Mouse (Mus musculus): Measurements from ENCODE around the gene Hspg2. TPM values are rescaled to one million over a fixed set of nuclear protein-coding genes. Genes with fewer than 3 reads are reported as not detected.

Gene Hspg2
- polyA plus RNA-seq, 1 experiment from 2014 or later = 3.7 TPM

- no peaks in the 10 kb centered on the region for H3K9me3 ChIP-seq
- H3K27ac ChIP-seq (replicated peaks) = no peak overlapping the region
- H3K4me2 ChIP-seq (replicated peaks) = no peak overlapping the region
- H3K4me3 ChIP-seq = no peak overlapping the region
- no peaks in the 10 kb centered on the region for H3K27me3 ChIP-seq
- no peak for ATAC-seq (replicated peaks)
- no peaks in the 10 kb centered on the region for H3K36me3 ChIP-seq
- peaks cover 36% of the 10 kb centered on the region for H3K4me1 ChIP-seq
- WGBS = 52% methylated on average over 14 of the region's 14 CpGs
- no peak overlapping the region for H3K9ac ChIP-seq (replicated peaks)
These were observed 16.8 kb downstream of the Hspg2 start for GRCm38 (mm10) chr4:137485258-137485960.

- Histone ChIP-seq H3K9me3 (no peaks in the 10 kb centered on the region), H3K27ac (replicated peaks) (no peak overlapping the region), H3K27me3 (no peaks in the 10 kb centered on the region), H3K36me3 (no peaks in the 10 kb centered on the region), H3K4me2 (replicated peaks) (no peak overlapping the region), H3K9ac (replicated peaks) (no peak overlapping the region), H3K4me3 (no peak overlapping the region), H3K4me1 (peaks cover 34% of the 10 kb centered on the region)
- no peak for ATAC-seq (replicated peaks)
- whole genome bisulfite sequencing = 45% methylated on average over 20 of the region's 20 CpGs
These were observed 17.8 kb downstream of the Hspg2 start for GRCm38 (mm10) chr4:137486081-137487014.

- Histone ChIP-seq H3K9me3 (no peaks in the 10 kb centered on the region), H3K4me1 (peaks cover 34% of the 10 kb centered on the region), H3K4me2 (replicated peaks) (no peak overlapping the region), H3K4me3 (no peak overlapping the region), H3K27me3 (no peaks in the 10 kb centered on the region), H3K36me3 (no peaks in the 10 kb centered on the region), H3K27ac (replicated peaks) (no peak overlapping the region), H3K9ac (replicated peaks) (no peak overlapping the region)
- no peak for ATAC-seq (replicated peaks)
- 62% methylated on average over 10 of the region's 10 CpGs for WGBS
These were observed 18.9 kb downstream of the Hspg2 start for GRCm38 (mm10) chr4:137487286-137488000.

- ATAC-seq (replicated peaks) = no peak
- peaks cover 34% of the 10 kb centered on the region for H3K4me1 ChIP-seq
These were observed 19.5 kb downstream of the Hspg2 start for GRCm38 (mm10) chr4:137488038-137488437.

GRCm38 (mm10) chr4:137488571-137489303, 20.2 kb downstream of the Hspg2 start:
- WGBS = 14% methylated on average over 12 of the region's 12 CpGs
- Histone ChIP-seq H3K9me3 (no peaks in the 10 kb centered on the region), H3K36me3 (no peaks in the 10 kb centered on the region), H3K27me3 (no peaks in the 10 kb centered on the region), H3K9ac (replicated peaks) (no peak overlapping the region), H3K4me2 (replicated peaks) (no peak overlapping the region), H3K4me3 (no peak overlapping the region), H3K4me1 (peaks cover 34% of the 10 kb centered on the region), H3K27ac (replicated peaks) (peak overlapping the region; percentile 45; the same call in 1 of the 2 replicates)
- ATAC-seq (replicated peaks) = 0 out of 2 replicates have a peak, but pooled peaks have one; percentile 30

More at GRCm38 (mm10) chr4:137488038-137488437, 19.5 kb downstream of the Hspg2 start:
- H3K4me3 ChIP-seq = no peak overlapping the region
- no peak overlapping the region for H3K4me2 ChIP-seq (replicated peaks)
- no peak overlapping the region for H3K9ac ChIP-seq (replicated peaks)
- 35% methylated on average over 11 of the region's 11 CpGs for WGBS
- no peaks in the 10 kb centered on the region for H3K36me3 ChIP-seq
- no peaks in the 10 kb centered on the region for H3K27me3 ChIP-seq
- H3K9me3 ChIP-seq = no peaks in the 10 kb centered on the region
- no peak overlapping the region for H3K27ac ChIP-seq (replicated peaks)

GRCm38 (mm10) chr4:137489996-137490395, 21.4 kb downstream of the Hspg2 start:
- H3K27me3 ChIP-seq = no peaks in the 10 kb centered on the region
- WGBS = 67% methylated on average over 8 of the region's 8 CpGs
- no peak for ATAC-seq (replicated peaks)
- H3K4me2 ChIP-seq (replicated peaks) = no peak overlapping the region
- H3K27ac ChIP-seq (replicated peaks) = no peak overlapping the region
- no peaks in the 10 kb centered on the region for H3K9me3 ChIP-seq
- no peak overlapping the region for H3K4me3 ChIP-seq
- no peaks in the 10 kb centered on the region for H3K36me3 ChIP-seq
- H3K9ac ChIP-seq (replicated peaks) = no peak overlapping the region
- peaks cover 34% of the 10 kb centered on the region for H3K4me1 ChIP-seq

- no peak overlapping the region for H3K9ac ChIP-seq (replicated peaks)
- H3K27ac ChIP-seq (replicated peaks) = no peak overlapping the region
- no peaks in the 10 kb centered on the region for H3K27me3 ChIP-seq
- ATAC-seq (replicated peaks) = no peak
- H3K9me3 ChIP-seq = no peaks in the 10 kb centered on the region
- H3K36me3 ChIP-seq = no peaks in the 10 kb centered on the region
- H3K4me2 ChIP-seq (replicated peaks) = no peak overlapping the region
- no peak overlapping the region for H3K4me3 ChIP-seq
- WGBS = 54% methylated on average over 11 of the region's 11 CpGs
- peaks cover 27% of the 10 kb centered on the region for H3K4me1 ChIP-seq
These were observed 24.0 kb downstream of the Hspg2 start for GRCm38 (mm10) chr4:137492563-137492962.

- no peak overlapping the region for H3K9ac ChIP-seq (replicated peaks)
- no peak overlapping the region for H3K4me3 ChIP-seq
- no peak for ATAC-seq (replicated peaks)
- H3K27ac ChIP-seq (replicated peaks) = no peak overlapping the region
- peaks cover 23% of the 10 kb centered on the region for H3K4me1 ChIP-seq
- 90% methylated on average over 4 of the region's 4 CpGs for WGBS
- H3K27me3 ChIP-seq = no peaks in the 10 kb centered on the region
- H3K36me3 ChIP-seq = no peaks in the 10 kb centered on the region
- H3K4me2 ChIP-seq (replicated peaks) = no peak overlapping the region
- H3K9me3 ChIP-seq = no peaks in the 10 kb centered on the region
These were observed 24.6 kb downstream of the Hspg2 start for GRCm38 (mm10) chr4:137493187-137493586.

- ATAC-seq (replicated peaks) = peak; percentile 63
- Histone ChIP-seq H3K9me3 (no peaks in the 10 kb centered on the region), H3K27me3 (no peaks in the 10 kb centered on the region), H3K27ac (replicated peaks) (peak overlapping the region; percentile 49), H3K9ac (replicated peaks) (no peak overlapping the region), H3K4me1 (peaks cover 14% of the 10 kb centered on the region), H3K4me3 (no peak overlapping the region), H3K4me2 (replicated peaks) (no peak overlapping the region), H3K36me3 (no peaks in the 10 kb centered on the region)
- WGBS = 7% methylated on average over 19 of the region's 19 CpGs
These were observed 26.4 kb downstream of the Hspg2 start for GRCm38 (mm10) chr4:137494751-137495500.

- Histone ChIP-seq H3K4me1 (peaks cover 14% of the 10 kb centered on the region), H3K36me3 (no peaks in the 10 kb centered on the region), H3K4me2 (replicated peaks) (no peak overlapping the region), H3K4me3 (no peak overlapping the region), H3K27me3 (no peaks in the 10 kb centered on the region), H3K9ac (replicated peaks) (no peak overlapping the region), H3K27ac (replicated peaks) (no peak overlapping the region), H3K9me3 (no peaks in the 10 kb centered on the region)
- peak; percentile 8; the same call in 1 of the 2 replicates for ATAC-seq (replicated peaks)
- 64% methylated on average over 6 of the region's 6 CpGs for WGBS
These were observed 27.0 kb downstream of the Hspg2 start for GRCm38 (mm10) chr4:137495501-137496100.

All from forebrain, embryonic 15.5 days (tissue).